Mouse (Mus musculus): ENCODE data around the gene Rbm43. TPM values are rescaled to one million over a fixed set of nuclear protein-coding genes. Genes with fewer than 3 reads are reported as not detected.

Rbm43 gene
- polyA plus RNA-seq (2015; fragmentation: Nextera tagmentation; extraction: Ambion mirVana): 6.7 and 12.1 TPM in 2 replicates

DNA sequence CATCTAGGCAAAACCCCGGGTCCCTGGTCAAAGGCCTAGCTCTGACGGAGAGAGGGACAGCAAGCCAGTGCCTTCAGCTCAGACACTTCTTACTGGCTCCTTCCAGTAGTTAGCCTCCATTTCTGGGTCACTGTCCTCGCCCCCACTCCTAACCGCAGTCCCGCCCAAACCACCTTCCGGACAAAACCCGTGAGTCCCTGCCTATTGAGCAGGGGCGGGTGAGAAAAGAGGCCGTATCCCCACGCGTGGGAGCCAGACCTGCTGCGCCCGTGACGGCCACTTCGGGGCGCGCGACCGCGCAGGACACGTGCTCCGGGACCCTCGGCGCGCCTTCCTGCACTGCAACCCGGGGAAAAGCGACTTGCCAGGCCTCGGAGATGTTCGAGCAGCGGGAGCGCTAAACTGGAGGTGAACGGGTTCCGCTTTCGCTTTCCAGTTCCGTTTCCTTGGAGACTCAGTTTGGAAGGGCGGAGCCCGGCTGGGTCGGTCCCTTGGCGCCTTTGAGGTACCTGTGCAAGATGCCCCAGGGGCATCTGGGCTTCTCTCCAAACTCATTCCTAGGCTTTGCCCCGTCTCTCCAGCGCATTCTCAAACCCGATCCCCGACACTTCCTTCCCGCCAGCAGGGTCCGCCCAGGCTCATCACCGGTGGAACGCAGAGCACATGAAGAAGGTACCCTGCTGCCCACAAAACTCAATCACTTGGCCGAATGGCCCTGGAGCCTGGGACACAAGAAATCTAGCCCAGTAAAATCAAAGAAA lies at the start of gene Rbm43:
TSS of gene Rbm43 (minus strand) at position 590 of the 761 bp plus-strand sequence.
- peak; percentile 92 for ATAC-seq (ENCODE audit: low FRiP score)

DNA sequence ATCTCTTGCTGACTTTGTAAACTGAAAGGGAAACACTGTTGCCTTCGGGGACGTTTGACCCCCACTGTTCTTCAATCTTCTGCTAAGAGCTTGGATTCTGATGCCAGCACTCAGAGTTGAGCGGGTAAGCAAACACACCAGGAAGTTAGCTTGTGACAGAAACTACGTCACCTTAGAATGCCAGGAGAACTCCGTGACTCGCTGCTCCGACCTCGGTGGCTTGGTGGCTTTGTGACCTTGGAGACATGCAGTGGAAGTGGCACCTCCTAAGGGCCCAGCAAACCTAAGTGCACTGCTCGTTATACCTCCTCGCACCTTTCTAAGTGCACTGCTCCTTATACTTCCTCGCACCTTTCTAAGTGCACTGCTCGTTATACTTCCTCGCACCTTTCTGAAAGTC lies 47.3 kb upstream of the Rbm43 start:
- WGBS: 80% methylated on average over 13 of the region's 13 CpGs
- no peak for ATAC-seq (ENCODE audit: low FRiP score)
- Histone ChIP-seq H3K9ac (replicated peaks) (no peak overlapping the region), H3K4me1 (peaks cover 5% of the 10 kb centered on the region), H3K9me3 (replicated peaks) (0 out of 2 replicates have a peak, but pooled peaks cover 5% of the 10 kb centered on the region), H3K27ac (replicated peaks) (no peak overlapping the region), H3K4me2 (no peak overlapping the region), H3K4me3 (replicated peaks) (no peak overlapping the region), H3K27me3 (replicated peaks) (no peaks in the 10 kb centered on the region), H3K36me3 (no peaks in the 10 kb centered on the region)

More for the DNA sequence above, at the start of gene Rbm43:
- no peaks in the 10 kb centered on the region for H3K9me3 ChIP-seq (replicated peaks)
- peak within 1 kb of the TSS; percentile 95 for H3K4me2 ChIP-seq
- peak within 1 kb of the TSS; percentile 57 for H3K9ac ChIP-seq (replicated peaks)
- H3K27ac ChIP-seq (replicated peaks): 0 out of 2 replicates have a peak within 1 kb of the TSS, but pooled peaks have one; percentile 33
- 1% methylated on average over 48 of the region's 48 CpGs for WGBS
- peak within 1 kb of the TSS; percentile 59 for H3K4me3 ChIP-seq (replicated peaks)
- H3K27me3 ChIP-seq (replicated peaks): no peaks in the 10 kb centered on the region
- H3K36me3 ChIP-seq: no peaks in the 10 kb centered on the region
- H3K4me1 ChIP-seq: peaks cover 15% of the 10 kb centered on the region; the same call in 1 of the 2 replicates

DNA sequence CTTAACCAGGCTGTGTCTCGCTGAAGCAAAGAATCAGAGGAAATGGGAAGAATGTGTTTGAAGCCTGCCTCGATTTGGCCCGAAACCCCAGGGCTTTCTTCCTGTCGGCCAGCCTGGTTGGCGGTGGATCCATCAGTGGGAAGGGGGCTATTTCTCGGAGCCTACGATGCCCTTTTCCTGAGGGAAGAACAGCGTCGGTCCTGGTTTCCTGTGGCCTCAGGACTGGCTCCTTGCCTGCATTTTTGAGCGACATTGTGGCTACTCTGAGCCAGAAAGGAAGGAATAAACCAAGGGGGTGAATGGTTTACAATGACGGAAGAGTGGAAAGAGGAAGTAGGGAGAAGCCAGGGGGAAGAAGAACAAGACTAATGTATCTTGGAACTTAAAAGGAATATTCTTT lies 46.7 kb upstream of the Rbm43 start:
- Histone ChIP-seq H3K4me1 (peaks cover 5% of the 10 kb centered on the region), H3K4me3 (replicated peaks) (no peak overlapping the region), H3K9ac (replicated peaks) (no peak overlapping the region), H3K27me3 (replicated peaks) (no peaks in the 10 kb centered on the region), H3K27ac (replicated peaks) (peak overlapping the region; percentile 54; the same call in 1 of the 2 replicates), H3K9me3 (replicated peaks) (0 out of 2 replicates have a peak, but pooled peaks cover 5% of the 10 kb centered on the region), H3K4me2 (peak overlapping the region; percentile 25; the same call in 1 of the 2 replicates), H3K36me3 (no peaks in the 10 kb centered on the region)
- WGBS: 62% methylated on average over 11 of the region's 11 CpGs
- no peak for ATAC-seq (ENCODE audit: low FRiP score)

DNA sequence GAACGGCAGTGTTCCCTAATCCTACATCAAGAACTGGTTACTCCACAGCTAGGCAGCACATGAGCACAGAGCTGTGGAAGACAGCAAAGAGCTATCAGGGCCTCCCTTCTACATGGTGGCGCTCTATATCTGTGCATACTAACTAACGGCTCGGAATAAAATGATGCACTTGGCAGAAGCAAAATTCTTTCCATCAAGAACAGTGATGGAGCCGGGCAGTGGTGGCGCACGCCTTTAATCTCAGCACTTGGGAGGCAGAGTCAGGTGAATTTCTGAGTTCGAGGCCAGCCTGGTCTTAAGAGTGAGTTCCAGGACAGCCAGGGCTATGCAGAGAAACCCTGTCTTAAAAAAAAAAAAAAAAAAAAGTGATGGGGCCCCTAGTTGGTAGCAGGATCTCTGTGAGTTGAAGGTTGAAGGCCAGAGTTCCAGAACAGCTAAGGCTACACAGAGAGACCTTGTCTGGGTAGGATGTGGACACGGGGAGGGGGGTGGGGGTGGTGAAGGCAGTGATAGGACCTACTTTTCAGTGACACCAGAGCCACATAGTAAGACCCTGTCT lies 38.5 kb upstream of the Rbm43 start, which contains the start of gene Nmi:
TSS of gene Nmi (minus strand) at position 85 of the 559 bp plus-strand sequence.
- H3K9me3 ChIP-seq (replicated peaks): no peaks in the 10 kb centered on the region
- peaks cover 5% of the 10 kb centered on the region; the same call in 1 of the 2 replicates for H3K4me1 ChIP-seq
- peak within 1 kb of the TSS; percentile 87 for H3K4me2 ChIP-seq
- 77% methylated on average over 9 of the region's 9 CpGs for WGBS
- H3K27ac ChIP-seq (replicated peaks): peak within 1 kb of the TSS; percentile 66
- no peak for ATAC-seq (ENCODE audit: low FRiP score)
- no peaks in the 10 kb centered on the region for H3K36me3 ChIP-seq
- peak within 1 kb of the TSS; percentile 43 for H3K9ac ChIP-seq (replicated peaks)
- peak within 1 kb of the TSS; percentile 50 for H3K4me3 ChIP-seq (replicated peaks)
- H3K27me3 ChIP-seq (replicated peaks): no peaks in the 10 kb centered on the region

DNA sequence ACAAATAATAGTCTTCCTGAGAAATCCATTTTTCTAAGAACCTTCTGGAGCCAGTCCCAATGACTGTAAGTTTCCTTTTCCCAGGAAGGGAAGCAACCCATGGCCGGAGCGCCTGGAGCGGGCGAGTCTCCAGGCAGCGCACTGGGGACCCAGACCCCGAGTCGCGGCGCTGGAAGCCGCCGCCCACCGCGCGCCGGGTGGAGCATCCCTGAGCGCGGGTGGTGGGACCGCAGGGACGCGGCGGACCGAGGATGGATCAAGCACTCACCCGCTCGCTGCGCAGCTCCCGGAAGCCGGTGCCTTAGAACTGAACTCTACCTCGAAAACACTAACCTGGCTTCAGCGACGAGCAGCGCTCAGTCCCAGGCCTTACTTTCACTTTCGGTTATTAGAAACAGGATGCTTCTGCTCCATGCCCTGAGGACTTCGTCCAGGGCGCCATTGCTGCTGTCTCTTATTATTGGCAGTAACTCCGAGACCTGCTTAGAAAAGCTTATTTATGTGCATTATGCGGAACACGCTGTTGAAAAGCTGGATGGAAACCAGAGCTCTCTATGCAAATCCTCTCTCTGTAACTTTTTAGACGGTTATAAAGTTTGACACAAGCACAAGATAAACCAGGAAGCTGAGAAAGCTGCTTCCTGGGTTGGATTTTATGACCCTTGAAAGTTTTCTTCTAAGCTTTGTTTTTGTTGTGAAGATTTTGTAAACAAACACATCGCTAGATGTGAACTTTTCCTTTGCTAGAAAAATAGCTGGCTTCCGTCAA lies 37.9 kb upstream of the Rbm43 start:
- H3K27ac ChIP-seq (replicated peaks): peak overlapping the region; percentile 66

DNA sequence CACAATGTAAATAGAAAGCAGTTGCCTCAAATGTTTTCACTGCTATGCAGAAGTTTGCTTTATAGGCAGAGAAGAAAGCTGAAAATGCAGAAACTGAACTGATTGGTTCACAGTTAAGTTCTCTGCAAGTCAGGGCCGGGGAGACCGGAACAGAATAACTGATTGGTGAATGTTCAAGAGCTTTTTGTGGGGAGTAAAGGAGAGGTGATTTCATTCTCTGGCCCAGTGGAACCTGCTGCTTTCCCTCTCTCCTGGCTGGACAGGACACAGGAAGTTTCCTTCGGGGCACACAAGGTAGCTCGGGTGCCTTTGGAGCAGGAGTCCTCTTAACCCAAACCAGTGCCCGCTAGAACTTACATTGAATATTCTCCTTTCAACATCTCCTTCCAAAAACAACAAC lies 37.2 kb upstream of the Rbm43 start:
- H3K9me3 ChIP-seq (replicated peaks): no peaks in the 10 kb centered on the region
- no peak overlapping the region for H3K9ac ChIP-seq (replicated peaks)
- H3K27me3 ChIP-seq (replicated peaks): no peaks in the 10 kb centered on the region
- H3K27ac ChIP-seq (replicated peaks): no peak overlapping the region
- H3K4me2 ChIP-seq: peak overlapping the region; percentile 87
- H3K4me3 ChIP-seq (replicated peaks): peak overlapping the region; percentile 50
- H3K36me3 ChIP-seq: no peaks in the 10 kb centered on the region
- ATAC-seq (ENCODE audit: low FRiP score): no peak
- peaks cover 5% of the 10 kb centered on the region; the same call in 1 of the 2 replicates for H3K4me1 ChIP-seq
- 71% methylated on average over 5 of the region's 5 CpGs for WGBS

More for the DNA sequence above, 37.9 kb upstream of the Rbm43 start:
- Histone ChIP-seq H3K27me3 (replicated peaks) (no peaks in the 10 kb centered on the region), H3K9me3 (replicated peaks) (no peaks in the 10 kb centered on the region), H3K4me2 (peak overlapping the region; percentile 87), H3K4me1 (peaks cover 5% of the 10 kb centered on the region; the same call in 1 of the 2 replicates), H3K4me3 (replicated peaks) (peak overlapping the region; percentile 50), H3K36me3 (no peaks in the 10 kb centered on the region), H3K9ac (replicated peaks) (peak overlapping the region; percentile 43)
- WGBS: 3% methylated on average over 40 of the region's 40 CpGs
- peak; percentile 77; the same call in 1 of the 2 replicates for ATAC-seq (ENCODE audit: low FRiP score)

DNA sequence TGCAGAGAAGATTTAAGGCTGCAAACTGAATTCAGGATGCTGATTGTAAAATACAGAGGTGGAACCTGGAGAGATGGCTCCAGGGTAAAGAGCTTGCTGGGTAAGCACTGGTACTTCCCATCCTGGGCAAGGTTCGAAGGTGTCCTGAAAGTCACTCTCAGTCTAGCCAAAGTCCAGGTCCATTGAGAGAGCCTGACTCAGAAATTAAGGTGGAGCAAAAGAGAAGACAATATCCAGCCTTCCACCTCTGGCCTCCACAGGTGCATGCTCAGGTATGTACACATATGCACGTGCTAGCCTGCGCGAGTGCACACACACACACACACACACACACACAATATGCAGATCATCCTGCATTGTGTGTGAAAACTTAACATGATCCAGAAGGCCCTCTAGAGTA lies 35.9 kb upstream of the Rbm43 start:
- Histone ChIP-seq H3K27ac (replicated peaks) (no peak overlapping the region), H3K9ac (replicated peaks) (no peak overlapping the region), H3K4me2 (no peak overlapping the region), H3K4me1 (peaks cover 5% of the 10 kb centered on the region; the same call in 1 of the 2 replicates), H3K27me3 (replicated peaks) (no peaks in the 10 kb centered on the region), H3K9me3 (replicated peaks) (no peaks in the 10 kb centered on the region), H3K36me3 (no peaks in the 10 kb centered on the region), H3K4me3 (replicated peaks) (no peak overlapping the region)
- 98% methylated on average over 4 of the region's 4 CpGs for WGBS
- ATAC-seq (ENCODE audit: low FRiP score): no peak

DNA sequence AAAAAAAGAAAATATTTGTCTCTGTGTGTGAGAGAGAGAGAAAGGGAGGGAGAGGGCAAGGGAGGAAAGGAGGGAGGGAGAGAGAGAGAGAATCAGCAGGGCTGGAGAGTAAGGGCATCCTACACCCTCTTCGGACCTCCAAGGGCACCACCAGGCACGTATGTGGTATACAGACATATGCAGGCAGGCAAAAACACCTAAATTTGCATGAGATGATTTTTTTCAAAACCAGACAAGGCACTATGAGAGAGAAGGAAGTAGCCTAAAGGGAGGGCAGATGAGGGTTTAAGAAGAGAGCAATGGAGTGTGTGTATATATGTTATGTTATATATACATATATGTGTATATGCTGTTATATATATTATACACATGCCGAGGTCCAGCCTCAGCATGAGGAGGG lies 32.3 kb upstream of the Rbm43 start:
- Histone ChIP-seq H3K9ac (replicated peaks) (no peak overlapping the region), H3K4me2 (no peak overlapping the region), H3K9me3 (replicated peaks) (no peaks in the 10 kb centered on the region), H3K4me3 (replicated peaks) (no peak overlapping the region), H3K36me3 (no peaks in the 10 kb centered on the region), H3K27me3 (replicated peaks) (no peaks in the 10 kb centered on the region), H3K4me1 (no peaks in the 10 kb centered on the region), H3K27ac (replicated peaks) (no peak overlapping the region)
- WGBS: 84% methylated on average over 3 of the region's 3 CpGs
- no peak for ATAC-seq (ENCODE audit: low FRiP score)

DNA sequence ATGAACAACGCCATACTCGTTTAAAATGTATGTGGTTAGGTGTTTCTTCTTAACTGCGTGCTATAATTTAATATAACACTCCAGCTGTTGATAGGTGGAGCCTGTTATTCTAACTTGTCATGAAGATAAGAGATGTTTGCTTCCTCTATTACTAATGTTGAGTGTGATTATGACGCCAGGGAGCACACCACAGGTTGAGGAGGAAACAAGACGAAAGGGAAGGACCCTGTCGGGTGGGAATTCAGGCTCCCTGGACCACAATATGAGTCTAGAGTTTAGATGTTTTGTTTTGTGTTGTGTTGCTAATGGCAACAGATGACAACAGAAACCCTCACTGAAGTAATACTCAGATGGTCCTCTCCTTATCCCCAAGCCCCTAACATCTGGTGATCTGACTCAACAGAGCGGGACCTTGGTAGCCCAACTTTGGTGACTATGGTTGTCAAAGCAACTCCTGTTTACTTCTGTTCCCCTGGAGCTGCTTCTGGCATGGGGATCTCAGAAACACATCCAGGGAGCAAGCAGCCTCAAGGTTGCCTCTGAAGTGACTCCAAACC lies 18.8 kb upstream of the Rbm43 start:
- 93% methylated on average over 7 of the region's 7 CpGs for WGBS

DNA sequence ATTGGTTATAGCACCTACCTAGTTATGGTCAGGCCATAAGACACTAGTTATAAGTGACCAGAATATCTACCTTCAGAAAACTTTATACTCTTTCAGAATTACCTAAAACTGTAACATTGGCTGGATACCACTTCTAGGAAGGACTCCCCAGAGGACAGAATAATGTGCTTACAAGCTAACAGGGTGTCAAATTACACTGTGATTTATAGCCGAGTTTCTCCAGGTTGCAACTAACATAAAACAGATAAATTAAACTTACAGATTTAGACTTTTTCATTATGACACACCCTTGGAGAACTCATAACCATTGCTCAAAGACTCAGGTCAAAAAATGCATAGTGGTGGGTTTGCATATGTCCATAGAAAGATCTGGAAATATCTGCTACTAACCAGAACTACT lies 15.9 kb upstream of the Rbm43 start:
- Histone ChIP-seq H3K4me3 (replicated peaks) (no peak overlapping the region), H3K4me1 (no peaks in the 10 kb centered on the region), H3K27me3 (replicated peaks) (no peaks in the 10 kb centered on the region), H3K36me3 (no peaks in the 10 kb centered on the region), H3K4me2 (no peak overlapping the region), H3K9me3 (replicated peaks) (no peaks in the 10 kb centered on the region), H3K27ac (replicated peaks) (no peak overlapping the region), H3K9ac (replicated peaks) (no peak overlapping the region)
- 75% methylated on average over 1 of the region's 1 CpGs for WGBS
- no peak for ATAC-seq (ENCODE audit: low FRiP score)

More for the DNA sequence above, 18.8 kb upstream of the Rbm43 start:
- no peak overlapping the region for H3K4me2 ChIP-seq
- H3K27me3 ChIP-seq (replicated peaks): no peaks in the 10 kb centered on the region
- H3K9ac ChIP-seq (replicated peaks): no peak overlapping the region
- no peaks in the 10 kb centered on the region for H3K4me1 ChIP-seq
- ATAC-seq (ENCODE audit: low FRiP score): no peak
- H3K36me3 ChIP-seq: no peaks in the 10 kb centered on the region
- no peak overlapping the region for H3K4me3 ChIP-seq (replicated peaks)
- H3K27ac ChIP-seq (replicated peaks): no peak overlapping the region
- H3K9me3 ChIP-seq (replicated peaks): no peaks in the 10 kb centered on the region

Data from neural tube, embryonic 15.5 days (tissue).